Mouse (Mus musculus): ENCODE measurements at regions not wholly inside any gene's neighbourhood (a gene's known extent, or its start where the extent isn't known, plus 50 kb on each side); places are given as distances from the start of the nearest gene placed in this dataset.

- DNase-seq (ENCODE audit: low read depth, low spot score): no peak
Observed at GRCm38 (mm10) chr14:46220483-46220882, 158.7 kb upstream of the Gm15217 start.

DNA sequence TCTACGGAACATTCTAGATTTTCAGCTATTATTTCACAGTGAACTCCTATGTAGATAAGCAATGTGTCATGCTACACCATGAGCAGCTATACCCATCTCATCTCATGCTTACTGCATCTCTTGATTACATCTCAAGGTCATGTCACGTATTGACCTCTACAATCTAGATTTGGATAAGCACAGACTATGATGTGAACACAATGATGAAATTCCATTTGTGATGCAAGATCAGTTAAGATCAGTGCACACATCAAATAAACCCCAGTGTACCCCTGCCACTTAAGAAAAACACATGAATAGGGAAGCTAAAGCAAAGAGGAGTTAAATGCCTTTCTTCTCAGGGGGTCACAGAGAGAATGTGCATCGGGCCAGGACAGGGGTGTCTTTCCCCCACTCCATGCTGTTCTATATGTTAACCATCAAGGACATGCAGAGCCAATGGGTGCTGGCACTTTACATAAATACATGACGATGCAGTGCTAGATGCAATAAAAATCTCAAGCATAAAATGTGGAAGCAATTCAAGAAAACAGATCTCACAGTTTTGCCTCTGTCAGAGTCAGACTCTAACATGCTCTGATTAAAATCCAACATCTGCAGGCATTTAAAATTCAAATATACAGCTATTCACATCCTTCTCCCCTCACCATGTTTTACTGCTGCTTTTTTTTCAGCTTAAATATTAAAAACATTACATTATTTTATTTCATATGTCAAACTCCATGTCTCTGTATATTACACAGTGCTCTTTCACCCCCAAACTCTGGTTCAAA is 157.1 kb upstream of the Gm15217 start:
- no peak for DNase-seq (ENCODE audit: low read depth, low spot score)

DNA sequence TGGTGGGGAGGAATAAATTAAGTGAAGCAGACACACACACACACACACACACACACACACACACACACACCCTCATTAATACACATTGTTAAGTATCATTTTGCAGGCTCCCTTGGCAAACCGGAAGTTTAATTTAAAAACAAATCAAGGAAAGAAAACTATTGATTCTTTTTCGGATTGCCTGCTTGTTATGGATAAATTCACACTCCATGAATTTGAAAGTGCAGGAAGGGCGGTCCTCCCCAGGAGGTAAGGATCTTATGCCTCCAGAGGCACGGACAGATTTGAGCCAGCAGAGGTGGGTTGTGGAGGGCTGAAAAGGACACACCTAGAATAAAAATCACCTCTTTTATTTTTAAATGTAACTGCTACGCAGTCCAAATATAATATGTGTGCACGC is 156.2 kb upstream of the Gm15217 start:
- DNase-seq (ENCODE audit: low read depth, low spot score): no peak

DNA sequence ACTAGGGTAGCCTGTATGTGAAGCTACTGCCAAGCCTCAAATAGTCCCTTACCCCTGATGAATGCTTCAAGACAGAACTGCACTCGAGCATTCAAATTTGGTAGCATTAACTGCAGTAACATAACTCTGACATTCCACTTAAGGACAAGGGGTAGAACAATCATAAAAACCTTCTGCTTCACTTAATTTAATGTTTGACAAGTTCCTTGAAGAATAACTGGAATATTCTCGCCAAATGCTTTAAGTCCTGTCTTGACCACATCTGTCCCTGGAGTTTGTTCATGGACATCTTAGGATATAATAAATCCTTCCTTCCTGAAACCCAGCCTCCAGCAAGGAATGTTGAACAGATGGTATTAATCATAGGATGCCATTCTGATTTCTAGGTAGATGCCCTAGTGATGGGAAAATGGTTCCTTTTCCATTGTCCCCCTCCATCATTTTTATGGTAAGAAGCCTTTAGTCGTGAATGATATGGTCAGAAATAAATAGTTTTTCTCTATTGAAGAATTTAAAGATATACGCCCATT is 154.7 kb upstream of the Gm15217 start:
- DNase-seq (ENCODE audit: low read depth, low spot score): no peak

DNA sequence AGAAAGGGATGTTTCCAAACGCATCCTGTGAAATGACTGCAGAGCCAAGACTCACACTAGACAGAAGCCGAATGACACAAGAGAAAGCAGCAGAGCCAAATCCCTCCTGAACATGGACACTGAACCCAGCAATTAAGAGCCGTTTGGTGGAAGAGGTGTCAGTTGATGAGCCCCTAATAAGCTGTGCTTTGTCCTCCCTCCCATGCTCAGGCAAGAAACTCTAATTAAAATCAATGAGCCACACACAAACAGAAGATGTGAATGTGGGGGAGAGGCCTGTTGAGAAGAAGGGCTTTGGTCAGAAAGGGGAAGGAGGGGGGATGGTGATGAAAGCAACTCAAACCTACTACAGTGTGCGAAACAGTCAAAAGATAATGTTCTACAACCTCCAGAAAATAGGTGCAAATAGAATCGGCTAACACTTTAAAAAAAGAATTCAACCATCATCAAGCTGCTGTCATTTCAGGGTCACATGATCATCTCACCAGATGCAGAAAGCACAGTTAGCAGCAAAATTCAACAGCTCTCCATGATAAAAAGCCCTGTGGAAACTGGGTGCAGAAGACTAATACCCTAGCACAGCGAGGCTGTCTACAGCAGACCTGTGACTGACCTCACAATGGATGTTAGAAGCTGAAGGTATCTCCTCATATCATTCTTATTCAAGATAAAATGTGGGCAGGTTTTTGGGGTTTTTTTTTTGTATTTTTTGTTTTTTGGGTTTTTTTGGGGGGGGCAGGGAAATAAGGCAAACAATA is 153.2 kb upstream of the Gm15217 start:
- no peak for DNase-seq (ENCODE audit: low read depth, low spot score)

DNA sequence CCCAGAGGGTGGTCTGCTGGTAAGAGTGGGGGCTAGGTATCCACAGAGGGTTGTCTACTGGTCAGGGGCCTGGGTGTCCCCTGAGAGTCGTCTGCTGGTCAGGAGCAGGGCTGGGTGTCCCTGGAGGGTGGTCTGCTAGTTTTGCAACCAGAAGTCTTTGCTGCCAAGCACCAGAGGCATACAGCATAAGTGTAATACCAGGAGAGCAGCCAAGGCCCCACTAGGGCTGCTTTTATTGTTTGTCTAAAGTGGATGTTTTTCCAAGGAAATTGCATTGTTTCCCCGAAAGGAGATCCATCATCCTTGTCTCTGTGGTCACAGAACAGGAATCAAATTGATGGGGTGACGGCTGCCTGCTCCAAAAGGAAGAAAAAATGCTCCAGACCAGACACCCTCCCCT is 145.2 kb upstream of the Gm15217 start:
- no peak for DNase-seq (ENCODE audit: low read depth, low spot score)

DNA sequence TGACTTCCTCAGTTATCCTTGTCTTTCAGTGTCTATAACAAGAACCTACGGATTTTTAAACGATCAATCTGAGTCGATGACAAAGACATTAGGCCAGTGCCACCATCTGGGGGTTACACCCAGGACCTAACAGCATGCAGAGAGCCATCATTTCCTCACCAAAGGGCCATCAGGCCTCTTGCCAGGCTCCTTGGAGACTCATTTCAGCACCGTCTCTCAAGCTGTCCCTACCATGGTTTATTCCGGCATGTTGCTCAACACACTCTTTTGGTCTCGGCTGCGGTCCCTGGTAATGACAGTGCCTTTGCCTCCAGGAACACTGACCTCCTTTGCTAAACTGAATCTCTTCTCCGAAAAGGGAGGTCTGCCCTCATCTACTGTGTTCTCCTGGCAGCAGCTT is 144.4 kb upstream of the Gm15217 start:
- DNase-seq (ENCODE audit: low read depth, low spot score): peak; percentile 34

DNA sequence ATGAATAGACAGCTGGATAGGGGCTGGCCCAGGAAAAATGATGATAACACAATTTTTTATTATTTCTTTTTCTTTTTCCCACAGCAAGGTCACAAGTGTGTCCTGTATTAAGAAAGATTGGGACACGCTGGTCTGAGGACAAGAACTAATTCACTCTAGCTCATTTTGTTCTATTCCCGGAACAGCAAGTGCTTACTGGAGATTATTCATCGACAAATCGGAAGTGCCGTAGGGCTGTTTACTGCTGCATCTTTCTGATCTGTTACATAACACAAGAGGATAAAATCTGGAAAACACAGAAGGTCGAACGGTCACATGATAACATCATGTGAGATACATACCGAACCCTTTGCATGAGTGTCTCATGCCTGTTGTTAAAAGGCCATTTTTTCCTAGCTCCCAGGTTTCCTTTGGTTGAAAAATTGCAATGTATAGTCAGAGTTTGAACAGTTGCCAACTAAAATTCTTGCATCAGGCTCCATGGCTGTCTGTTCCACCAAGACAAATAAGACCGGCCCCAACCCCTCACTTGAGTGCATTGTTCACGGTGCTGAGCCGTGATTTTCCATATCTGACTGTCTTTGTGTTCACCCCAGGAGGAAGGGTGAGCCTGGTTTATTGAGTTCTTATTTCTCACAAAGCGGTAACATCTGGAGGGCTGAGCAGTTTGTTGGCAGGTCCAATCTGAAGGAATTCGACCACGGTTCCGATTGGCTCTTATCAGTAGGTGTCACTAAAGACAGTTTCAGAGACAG is 139.0 kb upstream of the Gm15217 start:
- peak; percentile 54 for DNase-seq (ENCODE audit: low read depth, low spot score)

- DNase-seq (ENCODE audit: low read depth, low spot score): no peak
Observed at GRCm38 (mm10) chr14:46240896-46241295, 138.3 kb upstream of the Gm15217 start.

DNA sequence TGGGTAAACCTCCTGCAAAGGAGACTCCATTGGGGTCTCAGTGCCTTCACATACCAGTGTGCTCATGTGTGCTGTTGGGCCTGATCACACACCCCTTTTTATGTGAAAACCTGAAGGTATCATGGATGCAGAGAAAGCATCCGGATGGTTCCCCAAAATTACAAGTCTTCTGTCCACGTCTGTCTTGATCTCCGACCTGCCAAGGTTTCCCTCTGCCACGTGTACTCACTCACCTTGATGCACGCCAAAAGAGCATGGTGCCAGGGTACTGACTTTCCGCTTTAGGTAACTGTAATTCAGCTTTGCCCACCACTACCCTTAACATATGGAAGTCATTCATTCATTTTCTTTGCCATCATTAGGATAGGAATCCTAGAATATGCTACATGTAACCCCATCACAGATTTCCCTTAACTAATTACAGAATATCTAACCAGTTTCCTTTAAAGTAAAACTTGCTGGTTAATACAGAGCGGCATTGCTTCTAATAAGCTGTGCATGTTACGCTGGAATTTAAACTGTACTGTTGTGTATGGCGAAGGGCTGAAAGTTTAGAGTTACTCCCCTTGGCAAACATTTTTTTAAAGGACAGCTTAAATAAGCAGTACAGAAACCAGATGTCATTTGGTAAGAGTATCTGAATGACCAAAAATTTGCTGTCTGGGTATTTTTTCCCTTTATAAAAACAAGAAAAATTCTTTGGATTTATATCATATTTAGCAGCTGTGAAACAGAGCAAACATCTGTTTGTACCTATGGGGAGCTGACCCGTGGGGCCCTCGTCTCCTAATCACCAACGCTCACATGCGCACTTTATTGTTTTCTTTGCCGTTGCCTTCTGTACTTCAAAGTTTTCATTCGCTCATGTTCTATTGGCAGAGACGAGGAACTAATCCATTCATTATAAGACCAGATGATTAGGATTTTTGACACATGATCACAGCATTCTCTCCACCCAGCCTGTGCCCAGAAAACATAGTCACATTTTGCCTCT is 131.4 kb upstream of the Gm15217 start:
- no peak for DNase-seq (ENCODE audit: low read depth, low spot score)

DNA sequence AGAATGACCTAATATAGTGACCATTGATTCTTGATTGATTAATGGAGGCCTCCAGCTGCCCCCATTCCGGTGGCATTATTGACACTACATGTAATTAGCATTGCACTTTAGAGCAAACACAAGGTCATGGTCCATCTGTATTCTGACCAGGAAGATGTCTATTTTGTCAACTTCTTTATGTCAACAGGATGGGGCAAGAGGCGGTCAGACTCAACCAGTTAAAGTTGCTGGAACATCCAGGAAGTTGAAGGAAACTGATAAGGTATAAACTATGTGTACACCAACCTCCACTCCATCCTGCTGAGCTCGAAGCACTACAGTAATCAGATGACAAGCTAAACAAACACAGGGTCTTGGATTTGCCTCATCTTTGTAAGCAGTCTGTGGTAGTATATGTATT is 130.1 kb upstream of the Gm15217 start:
- no peak for DNase-seq (ENCODE audit: low read depth, low spot score)

DNA sequence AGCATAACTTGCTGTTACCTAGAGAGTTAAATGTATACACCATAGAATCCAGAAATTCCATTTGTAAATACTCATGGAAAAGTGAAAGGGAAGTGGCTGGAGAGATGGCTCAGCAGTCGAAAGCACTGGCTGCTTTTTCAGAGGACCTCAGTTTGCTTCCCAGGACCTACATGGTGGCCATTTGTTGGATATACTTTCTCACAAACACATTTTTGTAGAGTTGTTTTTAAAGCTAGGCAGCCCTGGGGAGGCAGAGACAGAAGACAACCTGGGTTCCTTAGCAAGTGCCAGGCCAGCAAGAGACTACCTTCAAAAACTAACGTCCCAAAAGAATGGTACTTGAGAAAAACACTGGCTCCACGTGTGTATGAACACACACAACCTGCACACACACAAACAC is 124.0 kb upstream of the Gm15217 start:
- no peak for DNase-seq (ENCODE audit: low read depth, low spot score)

DNA sequence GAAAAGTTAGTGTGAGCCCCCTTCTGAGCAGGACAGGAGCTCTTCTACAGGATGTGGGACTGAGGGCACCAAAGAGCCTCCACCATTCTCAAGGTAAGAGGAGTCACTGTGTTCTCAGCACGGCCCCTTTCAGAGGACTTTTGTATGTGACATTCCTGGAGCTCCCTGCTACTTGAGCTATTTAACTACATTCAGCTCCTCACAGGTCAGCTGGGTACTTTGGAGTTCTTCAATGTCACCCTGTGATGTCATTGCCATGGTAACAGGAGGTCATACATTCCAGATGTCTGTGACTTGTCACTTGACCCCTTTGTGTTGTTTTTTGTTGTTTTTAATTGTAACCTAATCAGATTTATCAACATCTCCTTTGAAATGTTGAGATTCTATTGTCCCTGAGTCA is 122.9 kb upstream of the Gm15217 start:
- DNase-seq (ENCODE audit: low read depth, low spot score): no peak

- DNase-seq (ENCODE audit: low read depth, low spot score): no peak
Observed at GRCm38 (mm10) chr14:46257311-46257710, 121.9 kb upstream of the Gm15217 start.

DNA sequence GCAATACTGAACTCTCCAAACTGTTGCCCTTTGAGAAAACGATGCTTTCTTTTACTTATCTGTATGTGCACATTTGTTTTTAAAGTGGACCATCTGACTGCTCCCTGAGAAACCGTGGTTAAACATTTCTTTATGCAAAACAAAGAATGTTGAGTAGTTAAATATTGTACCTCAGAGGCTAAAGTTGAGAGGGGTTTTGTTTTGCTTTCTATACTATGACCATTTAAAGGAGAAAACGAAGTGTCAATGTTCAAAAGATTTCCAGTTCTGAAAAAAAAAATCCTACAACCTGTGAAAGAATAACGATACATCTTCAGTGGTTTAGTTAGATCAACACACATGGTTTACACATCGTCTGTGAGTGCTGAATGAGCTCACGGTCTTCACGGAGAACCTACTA is 120.7 kb upstream of the Gm15217 start:
- DNase-seq (ENCODE audit: low read depth, low spot score): no peak

DNA sequence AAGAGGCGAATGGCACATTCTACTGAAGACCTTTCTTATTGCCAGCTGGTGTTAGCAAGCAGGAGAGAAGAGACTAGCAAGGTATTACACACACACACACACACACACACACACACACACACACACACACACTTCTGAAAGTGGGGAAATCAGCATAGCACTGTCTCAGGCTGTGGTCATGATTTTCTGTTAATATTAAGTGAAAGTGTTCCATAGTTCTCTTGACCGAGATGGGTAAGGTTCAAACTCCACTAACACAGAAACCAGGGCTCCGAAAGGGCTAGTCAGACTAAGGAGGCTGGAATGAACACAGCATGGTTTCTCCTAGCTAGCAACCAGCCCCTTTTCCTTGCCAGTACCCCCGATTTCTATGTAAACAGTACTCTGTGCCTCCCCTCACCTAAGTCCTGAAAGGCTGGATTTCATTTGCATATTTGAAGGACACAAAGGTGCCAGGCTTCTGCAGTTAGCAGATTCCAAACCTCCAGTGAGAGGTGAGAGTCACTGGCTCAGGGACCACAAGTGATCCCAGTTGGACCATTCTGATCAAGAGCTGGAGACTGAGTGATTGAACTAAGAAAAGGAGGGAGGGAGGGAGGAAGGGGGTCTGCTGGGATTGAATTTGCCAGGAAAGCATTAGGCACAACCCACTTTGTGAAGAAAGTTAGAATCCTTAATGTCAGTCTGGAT is 118.8 kb upstream of the Gm15217 start:
- DNase-seq (ENCODE audit: low read depth, low spot score): no peak

GRCm38 (mm10) chr14:46275455-46275854 is 103.8 kb upstream of the Gm15217 start:
- no peak for DNase-seq (ENCODE audit: low read depth, low spot score)

GRCm38 (mm10) chr14:46276926-46277831 is 102.0 kb upstream of the Gm15217 start:
- no peak for DNase-seq (ENCODE audit: low read depth, low spot score)
